Mouse (Mus musculus) bone marrow, adult 2 months (tissue): ENCODE measurements at regions not wholly inside any gene's neighbourhood (a gene's known extent, or its start where the extent isn't known, plus 50 kb on each side); places are given as distances from the start of the nearest gene placed in this dataset.

ENCODE experiments used
- CTCF ChIP-seq: fragments of 200-500 bp; IDR thresholded peaks from 2 replicates; pipeline ENCODE4 v1.5.1; 2011; ENCODE audit warnings: low read length, control low read depth; ENCODE audit not compliant: control insufficient read depth, insufficient read depth
- POLR2A ChIP-seq: fragments of 200-500 bp; IDR thresholded peaks from 2 replicates; pipeline ENCODE4 v1.6.1; 2011; ENCODE audit warnings: low read depth, mild to moderate bottlenecking, control low read depth, low read length, borderline replicate concordance; ENCODE audit not compliant: control insufficient read depth

DNA sequence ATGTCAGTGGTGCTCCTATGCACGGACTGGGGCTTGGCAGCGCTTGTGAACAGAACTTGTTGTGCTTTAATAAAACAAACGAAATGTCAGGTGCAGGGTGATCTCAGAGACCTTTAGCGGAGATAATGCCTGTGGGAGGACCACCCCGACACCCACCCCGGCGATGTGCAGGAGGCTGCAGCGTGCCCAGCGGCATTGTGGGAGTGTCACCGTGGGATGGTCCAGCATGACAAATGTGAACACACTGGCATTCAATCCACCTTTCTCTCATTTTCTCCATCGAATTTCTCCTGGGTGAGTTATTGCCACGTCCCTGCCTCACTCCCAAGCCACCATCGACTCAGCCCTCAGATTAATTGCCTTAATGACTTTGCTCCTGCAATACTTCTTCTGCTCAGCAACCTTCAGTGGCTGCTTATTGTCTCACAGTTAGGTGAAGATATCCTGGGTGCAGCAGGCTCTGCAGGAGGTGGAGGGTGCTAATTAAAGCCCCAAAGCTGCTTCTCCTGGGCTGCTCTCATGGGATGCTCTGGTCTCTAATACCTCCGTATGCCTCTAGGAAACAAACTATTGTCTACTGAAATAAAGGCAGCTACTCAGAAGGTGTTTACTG lies 310.5 kb downstream of the Eipr1 start:
- TF ChIP-seq CTCF (no peak), POLR2A (no peak)
